Mouse (Mus musculus): ENCODE data around the gene Neu2.

GRCm38 (mm10) chr1:87510166-87510691 is 540 bp downstream of the Neu2 start:
- TF ChIP-seq POLR2A (IDR thresholded peaks at IDR 0.05; ENCODE audit: borderline replicate concordance, control insufficient read depth, low read depth, low read length), result no peak
- TF ChIP-seq CTCF (IDR thresholded peaks at IDR 0.05; ENCODE audit: control insufficient read depth, insufficient read depth, low read length), result no peak
